Mouse (Mus musculus): Measurements from ENCODE around the gene Sirt7. TPM values are rescaled to one million over a fixed set of nuclear protein-coding genes. Genes with fewer than 3 reads are reported as not detected.
"Not testable (repeated sequence)": the region's sequence is repeated elsewhere in the genome, so short reads cannot be mapped to it uniquely, and the experiment has no call there.

Sirt7 gene
- polyA plus RNA-seq, 1 experiment from 2014 or later, result 108 TPM

DNA sequence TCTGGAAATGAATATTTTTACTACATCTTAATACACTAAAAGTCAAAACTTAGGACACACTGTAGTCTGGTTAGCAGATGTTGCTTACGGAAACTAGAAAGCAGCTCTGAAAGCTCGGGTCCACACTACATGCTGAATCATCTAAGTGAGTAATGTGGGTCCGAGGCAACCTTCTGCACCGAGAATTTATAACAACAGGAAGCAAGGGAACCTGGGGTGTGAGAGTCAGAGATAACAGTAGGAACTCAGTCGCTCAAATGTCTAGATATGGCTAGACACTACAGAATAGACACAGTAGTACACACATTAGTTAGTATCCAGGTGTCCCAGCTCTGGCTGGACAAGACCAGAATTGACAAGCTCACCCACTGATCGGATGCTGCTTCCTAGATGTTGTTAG, 36.5 kb downstream of the Sirt7 start:
- no peak for DNase-seq (ENCODE audit: low spot score)

DNA sequence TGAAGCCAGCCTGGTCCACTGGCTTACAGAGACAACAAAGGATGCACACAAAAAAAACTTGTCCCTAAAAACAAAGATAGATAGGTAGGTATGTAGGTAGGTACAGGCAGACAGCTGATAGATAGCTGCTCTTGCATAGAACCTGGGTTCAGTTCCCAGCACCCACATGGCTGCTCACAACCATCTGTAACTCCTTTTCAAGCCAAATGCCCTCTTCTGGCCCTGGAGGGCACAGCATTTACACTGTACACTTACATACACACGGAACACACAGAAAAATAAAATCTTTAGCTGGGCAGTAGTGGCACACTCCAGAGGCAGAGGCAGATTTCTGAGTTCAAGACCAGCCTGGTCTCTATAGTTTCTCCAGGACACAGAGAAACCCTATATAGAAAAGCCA, 41.1 kb downstream of the Sirt7 start:
- DNase-seq (ENCODE audit: low spot score), result no peak

GRCm38 (mm10) chr11:120582982-120583293, 42.1 kb downstream of the Sirt7 start:
- DNase-seq (ENCODE audit: low spot score), result not testable (repeated sequence)

GRCm38 (mm10) chr11:120582268-120582981, 42.6 kb downstream of the Sirt7 start:
- DNase-seq (ENCODE audit: low spot score), result peak; percentile 57

DNA sequence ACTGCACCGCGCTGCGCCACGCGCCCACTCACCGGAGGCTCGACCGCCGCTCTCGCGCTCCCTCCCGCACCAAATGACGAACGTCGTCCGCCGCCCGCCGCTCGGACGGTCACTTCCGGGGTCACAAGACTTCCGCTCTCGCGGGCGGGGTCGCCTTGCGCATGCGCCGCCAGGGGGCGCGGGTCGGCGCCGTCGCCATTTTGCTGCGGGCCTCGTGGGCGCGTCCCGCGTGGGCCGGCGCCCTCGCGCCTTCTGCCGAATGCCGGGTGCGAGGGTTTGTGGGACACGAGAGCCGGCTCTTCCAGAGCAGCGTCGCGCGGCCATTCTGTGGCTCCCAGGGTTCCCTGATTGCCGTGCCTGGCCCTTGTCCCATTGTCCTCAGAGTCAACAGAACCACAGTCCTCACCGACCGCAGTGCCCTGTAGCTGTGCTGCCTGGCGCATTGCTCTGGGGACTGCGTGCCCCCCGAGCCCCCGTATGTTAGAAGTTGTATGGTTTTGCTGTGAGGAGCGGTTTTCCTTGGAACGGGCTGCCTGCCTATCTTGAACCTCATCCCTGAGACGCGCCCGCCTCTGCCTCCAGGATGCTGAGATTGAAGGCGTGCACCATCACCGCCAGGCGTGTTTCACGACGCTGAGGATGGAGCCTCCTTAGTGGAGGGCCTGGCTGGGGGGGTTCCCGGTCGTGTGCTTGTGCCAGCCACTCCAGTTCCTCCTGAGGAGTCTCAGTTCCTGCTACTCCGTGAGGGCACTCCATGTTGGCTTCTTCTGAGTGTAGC, 43.4 kb downstream of the Sirt7 start, which contains the start of gene Arhgdia:
Gene Arhgdia, minus strand, starts transcription at position 135 of the 778 bp plus-strand sequence.
- peak; percentile 89 for DNase-seq (ENCODE audit: low spot score)

GRCm38 (mm10) chr11:120580871-120581331, 44.1 kb downstream of the Sirt7 start:
- peak; percentile 42 for DNase-seq (ENCODE audit: low spot score)

GRCm38 (mm10) chr11:120580190-120580589, 44.9 kb downstream of the Sirt7 start:
- no peak for DNase-seq (ENCODE audit: low spot score)

GRCm38 (mm10) chr11:120579316-120580107, 45.5 kb downstream of the Sirt7 start:
- DNase-seq (ENCODE audit: low spot score), result peak; percentile 85

- no peak for DNase-seq (ENCODE audit: low spot score)
Measured at GRCm38 (mm10) chr11:120578694-120579243, 46.3 kb downstream of the Sirt7 start.

DNA sequence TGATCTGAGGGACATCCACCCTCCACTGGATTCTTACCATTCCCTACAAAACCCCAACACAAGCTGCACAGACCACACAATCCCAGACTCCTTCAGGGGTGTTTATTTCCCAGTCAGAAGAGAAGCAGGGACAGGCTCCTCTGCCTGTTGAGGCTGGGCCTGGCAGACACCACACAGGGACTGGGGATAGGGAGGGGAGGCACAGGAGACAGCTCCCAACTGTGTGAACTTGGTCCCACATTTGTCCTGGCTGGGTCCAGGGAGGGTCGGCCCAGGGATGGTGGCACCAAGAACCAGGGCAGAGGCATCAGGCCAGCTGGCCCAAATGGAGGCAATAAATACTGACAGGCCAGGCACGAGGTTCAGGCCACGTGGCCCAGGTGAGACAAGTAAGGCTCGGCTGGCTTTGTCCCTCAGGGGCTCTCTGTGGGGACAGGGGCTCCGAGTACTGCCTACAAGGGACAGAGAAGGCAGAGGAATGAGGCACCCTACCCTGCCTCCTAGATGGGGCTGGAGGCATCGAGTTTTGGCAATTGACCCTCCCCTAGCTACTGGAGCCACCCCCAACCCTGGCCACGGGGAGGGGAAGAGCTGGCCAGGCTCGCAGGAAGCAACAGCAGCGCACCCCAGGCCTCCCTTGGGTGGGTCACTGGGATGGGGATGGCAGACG, 46.9 kb downstream of the Sirt7 start:
- no peak for DNase-seq (ENCODE audit: low spot score)

GRCm38 (mm10) chr11:120577211-120578023, 47.6 kb downstream of the Sirt7 start:
- peak; percentile 56 for DNase-seq (ENCODE audit: low spot score)

GRCm38 (mm10) chr11:120576365-120576981, 48.6 kb downstream of the Sirt7 start:
- no peak for DNase-seq (ENCODE audit: low spot score)

- no peak for DNase-seq (ENCODE audit: low spot score)
Measured at GRCm38 (mm10) chr11:120575940-120576339, 49.1 kb downstream of the Sirt7 start.

- no peak for DNase-seq (ENCODE audit: low spot score)
Measured at GRCm38 (mm10) chr11:120575046-120575445, 50.0 kb downstream of the Sirt7 start.

DNA sequence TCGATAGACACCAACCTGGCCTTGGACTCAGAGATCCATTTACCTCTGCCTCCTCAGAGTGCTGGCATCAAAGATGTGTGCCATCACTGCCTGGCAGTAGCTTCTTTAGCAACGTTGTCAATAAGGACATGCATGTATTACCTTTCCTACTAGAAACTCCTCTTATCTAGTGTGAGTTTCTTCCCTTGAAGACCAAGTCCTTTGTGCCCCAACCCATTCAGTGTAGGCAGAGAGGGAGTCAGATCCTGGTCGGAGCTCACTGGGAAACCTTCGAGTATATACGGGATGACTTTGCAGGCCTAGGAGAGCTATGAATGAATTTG, 50.8 kb downstream of the Sirt7 start:
- DNase-seq (ENCODE audit: low spot score), result no peak

DNA sequence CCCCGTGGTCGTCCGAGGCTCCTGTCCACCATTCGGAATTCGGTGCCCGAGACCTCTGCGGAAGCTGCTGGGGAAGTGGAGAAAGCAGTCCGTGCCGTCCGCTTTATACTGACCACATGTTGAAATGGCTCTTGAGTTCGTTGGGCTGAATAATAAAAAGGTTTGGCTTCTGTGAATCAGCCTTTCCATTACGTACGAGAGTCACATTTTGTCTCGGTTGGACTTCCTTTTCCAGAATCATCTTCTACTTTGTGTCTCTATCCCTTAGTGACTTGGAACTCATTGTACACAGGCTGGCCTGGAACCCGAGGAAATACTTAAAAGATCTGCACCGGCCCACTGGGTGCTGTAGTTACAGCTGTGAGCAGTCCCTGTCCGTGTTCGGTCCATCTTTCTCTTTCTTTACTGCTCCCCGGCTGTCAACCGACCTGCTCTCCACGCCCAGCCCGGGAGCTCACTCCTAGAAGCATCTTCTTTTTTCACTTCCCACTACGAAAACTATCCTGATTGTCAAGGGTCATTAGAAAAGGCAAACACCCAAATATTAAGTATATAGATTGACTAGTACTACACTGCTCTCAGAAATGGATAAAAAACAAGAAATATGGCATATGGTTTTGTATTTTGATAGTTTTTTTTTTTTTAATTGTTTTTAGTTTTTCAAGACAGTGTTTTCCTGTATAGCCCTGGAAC, 51.3 kb downstream of the Sirt7 start:
- DNase-seq (ENCODE audit: low spot score), result no peak

DNA sequence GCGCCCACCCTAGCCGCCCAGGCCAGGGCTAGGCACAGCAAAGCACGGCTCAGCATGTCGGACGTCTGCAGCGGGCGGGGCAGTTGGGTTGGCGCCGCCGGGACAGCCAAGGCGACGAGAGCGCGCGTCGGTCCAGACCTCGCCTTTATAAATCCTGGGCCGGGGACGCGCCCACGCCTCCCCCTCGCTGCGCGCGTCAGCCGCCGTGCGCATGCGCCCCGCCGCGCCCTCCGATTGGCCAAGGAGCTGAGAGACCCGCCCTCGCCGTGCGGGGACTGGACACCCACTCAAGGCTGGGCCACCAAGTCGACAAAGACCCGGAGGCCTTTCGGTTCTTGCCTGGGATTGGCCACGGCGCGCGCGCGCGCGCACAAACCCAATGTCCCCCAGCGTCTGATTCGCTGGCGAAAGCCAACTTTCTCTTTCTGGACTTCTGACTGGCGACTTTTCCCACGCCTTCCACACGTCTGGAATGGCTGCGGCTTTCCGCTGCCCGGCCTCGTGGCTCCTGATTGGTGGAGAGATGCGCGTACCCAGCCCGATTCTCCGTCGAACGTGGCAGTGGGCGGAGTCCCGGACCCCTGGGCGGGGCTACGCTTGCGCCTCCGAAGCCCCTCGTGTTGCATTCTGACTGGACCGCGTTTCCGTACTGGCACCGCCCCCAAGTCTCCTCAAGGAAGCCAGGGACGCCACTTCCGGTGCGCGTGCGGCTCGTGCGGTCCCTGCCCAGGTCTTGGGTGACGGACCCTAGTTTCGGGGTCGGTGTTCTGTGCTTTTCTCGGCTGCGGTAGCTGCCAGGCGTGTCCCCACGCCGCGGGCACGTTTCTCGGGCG, 52.1 kb downstream of the Sirt7 start, which contains the start of gene P4hb:
Gene P4hb, minus strand, starts transcription at position 502 of the 833 bp plus-strand sequence.
- peak; percentile 99 for DNase-seq (ENCODE audit: low spot score)

DNA sequence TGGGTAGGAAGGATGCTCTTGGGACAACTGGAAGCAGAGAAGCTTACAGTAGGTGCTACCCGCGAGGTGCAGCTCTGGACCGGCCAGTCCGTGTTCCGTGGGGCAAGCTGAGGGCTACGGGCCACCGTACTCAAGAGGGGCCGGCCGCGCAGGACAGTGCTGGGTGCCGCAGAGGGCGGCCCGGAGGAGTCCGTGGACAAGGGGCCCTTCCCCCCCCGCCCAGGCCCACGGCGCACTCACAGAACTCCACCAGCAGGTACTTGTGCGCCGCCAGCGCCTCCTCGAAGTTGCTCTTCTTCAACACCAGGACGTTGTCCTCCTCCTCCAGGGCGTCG, 52.7 kb downstream of the Sirt7 start:
- no peak for DNase-seq (ENCODE audit: low spot score)
